Mouse (Mus musculus) kidney, adult 2 months (tissue): ENCODE results near the gene Zfand2b. TPM values are rescaled to one million over a fixed set of nuclear protein-coding genes. Genes with fewer than 3 reads are reported as not detected.

Experiments
- DNase-seq: peaks from one replicate; pipeline ENCODE4 v3.0.0; 2021
- H3K27ac ChIP-seq: fragments of 200-500 bp; 2 replicates; pipeline ENCODE4 v1.5.1; 2012; ENCODE audit warnings: low read depth, low read length, control low read depth, inconsistent platforms; ENCODE audit not compliant: insufficient read depth
- H3K27me3 ChIP-seq: fragments of 200-500 bp; replicated peaks from 2 replicates; pipeline ENCODE4 v1.6.1; 2012; ENCODE audit warnings: mild to moderate bottlenecking, moderate library complexity, low read length, inconsistent platforms; ENCODE audit not compliant: control insufficient read depth, insufficient read depth
- H3K36me3 ChIP-seq: fragments of 200-500 bp; 2 replicates; pipeline ENCODE4 v1.6.1; 2012; ENCODE audit warnings: mild to moderate bottlenecking, moderate library complexity, low read length, inconsistent platforms; ENCODE audit not compliant: control insufficient read depth, insufficient read depth
- H3K4me1 ChIP-seq: fragments of 200-500 bp; 2 replicates; pipeline ENCODE4 v1.6.1; 2011; ENCODE audit warnings: low read length; ENCODE audit not compliant: control insufficient read depth, insufficient read depth
- H3K4me3 ChIP-seq: fragments of 200-500 bp; 2 replicates; pipeline ENCODE4 v1.5.1; 2011; ENCODE audit warnings: mild to moderate bottlenecking, low read depth, low read length, control low read depth; ENCODE audit not compliant: insufficient read depth
- CTCF ChIP-seq: fragments of 200-500 bp; conservative IDR thresholded peaks from 2 replicates; pipeline ENCODE4 v1.5.1; 2011; ENCODE audit warnings: low read depth, mild to moderate bottlenecking, control low read depth, low read length, moderate library complexity, mixed read lengths; ENCODE audit not compliant: insufficient read depth, insufficient read length
- POLR2A ChIP-seq: fragments of 200-500 bp; IDR thresholded peaks from one replicate; pipeline ENCODE4 v1.6.1; 2011; ENCODE audit warnings: low read depth, low read length, control low read depth
- WGBS: fragments of 180-500 bp; shearing (Covaris S2); methylation state at CpG from one replicate; pipeline ENCODE4 v1.1.7; 2018; 5-methylcytosine and 5-hydroxymethylcytosine counted together
- polyA plus RNA-seq: library from polyadenylated mRNA; depleted of rRNA; stranded (reverse); fragments of >200 nt; gene quantifications from 2 replicates; pipeline ENCODE4 v1.2.3, GENCODE M21; 2012

The Zfand2b gene
- polyA plus RNA-seq, 1 experiment = 61.6 TPM

DNA sequence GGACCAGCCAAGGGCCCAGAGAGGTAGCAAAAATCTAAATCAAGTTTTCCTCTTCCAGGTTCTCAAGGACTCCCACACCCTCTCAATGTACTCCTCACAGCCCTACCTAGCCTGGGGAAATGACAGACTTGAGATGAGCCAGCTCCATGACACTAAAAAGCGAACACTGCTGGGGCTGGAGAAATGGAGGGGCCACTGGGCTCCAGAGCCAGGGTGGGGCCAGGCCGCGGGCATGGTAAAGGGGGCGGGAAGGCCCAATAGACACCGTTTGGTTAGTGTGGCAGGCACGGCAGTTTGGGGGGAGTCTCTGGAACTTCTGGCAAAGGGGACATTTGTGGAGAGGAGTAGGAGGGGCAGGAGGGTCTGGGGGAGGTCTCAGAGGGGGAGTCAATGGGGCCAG, 32.2 kb upstream of the Zfand2b start:
- Histone ChIP-seq H3K27ac (no peak overlapping the region), H3K4me3 (no peak overlapping the region), H3K4me1 (peaks cover 11% of the 10 kb centered on the region), H3K27me3 (no peaks in the 10 kb centered on the region), H3K36me3 (peaks cover 6% of the 10 kb centered on the region)
- no peak for DNase-seq
- TF ChIP-seq POLR2A (no peak), CTCF (no peak)
- WGBS = 86% methylated on average over 6 of the region's 6 CpGs

DNA sequence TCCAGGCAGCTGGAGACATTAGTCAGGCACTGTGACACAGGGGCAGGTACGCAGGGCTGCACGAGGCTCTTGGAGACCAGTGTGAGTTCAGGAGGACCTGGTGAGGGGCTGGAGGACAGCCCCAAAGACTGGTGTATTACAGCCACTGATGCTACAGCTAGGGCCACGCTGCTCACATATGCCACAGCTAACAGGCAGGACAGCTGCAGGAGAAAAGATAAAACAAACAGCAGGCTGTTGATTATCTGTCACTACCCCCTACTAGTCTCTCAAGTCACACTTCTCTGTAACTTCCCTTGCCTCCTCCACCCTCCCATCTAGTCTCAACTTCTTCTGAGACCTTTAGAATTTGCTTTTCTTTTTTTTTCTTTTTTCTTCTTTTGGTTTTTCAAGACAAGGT, 31.7 kb upstream of the Zfand2b start:
- DNase-seq = no peak
- TF ChIP-seq CTCF (no peak), POLR2A (no peak)
- WGBS = 74% methylated on average over 3 of the region's 3 CpGs

DNA sequence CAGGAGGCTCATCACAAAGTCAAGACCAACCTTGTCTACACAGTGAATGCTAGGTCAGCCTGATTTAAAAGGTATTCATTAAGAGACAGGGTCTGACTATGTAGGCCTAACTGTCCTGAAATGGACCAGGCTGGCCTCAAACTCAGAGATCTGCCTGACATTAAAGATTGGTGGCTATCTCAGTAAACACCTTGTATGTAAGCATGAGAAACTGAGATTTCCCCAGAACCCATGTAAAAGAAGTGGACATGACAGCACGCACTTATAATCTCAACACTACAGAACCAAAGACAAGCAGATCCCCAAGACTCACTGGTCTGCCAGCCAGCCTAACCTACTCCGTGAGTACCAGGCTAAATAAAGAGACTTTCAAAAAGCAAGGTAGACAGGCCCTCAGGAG, 30.0 kb upstream of the Zfand2b start:
- no peak overlapping the region for H3K4me3 ChIP-seq
- no peak overlapping the region for H3K27ac ChIP-seq
- no peak for DNase-seq
- peaks cover 11% of the 10 kb centered on the region for H3K4me1 ChIP-seq
- WGBS = 93% methylated on average over 2 of the region's 2 CpGs
- TF ChIP-seq POLR2A (no peak), CTCF (no peak)
- H3K36me3 ChIP-seq = peaks cover 6% of the 10 kb centered on the region
- H3K27me3 ChIP-seq = no peaks in the 10 kb centered on the region

More for the DNA sequence above, 31.7 kb upstream of the Zfand2b start:
- H3K27me3 ChIP-seq = no peaks in the 10 kb centered on the region
- no peak overlapping the region for H3K27ac ChIP-seq
- peaks cover 11% of the 10 kb centered on the region for H3K4me1 ChIP-seq
- peaks cover 6% of the 10 kb centered on the region for H3K36me3 ChIP-seq
- no peak overlapping the region for H3K4me3 ChIP-seq

DNA sequence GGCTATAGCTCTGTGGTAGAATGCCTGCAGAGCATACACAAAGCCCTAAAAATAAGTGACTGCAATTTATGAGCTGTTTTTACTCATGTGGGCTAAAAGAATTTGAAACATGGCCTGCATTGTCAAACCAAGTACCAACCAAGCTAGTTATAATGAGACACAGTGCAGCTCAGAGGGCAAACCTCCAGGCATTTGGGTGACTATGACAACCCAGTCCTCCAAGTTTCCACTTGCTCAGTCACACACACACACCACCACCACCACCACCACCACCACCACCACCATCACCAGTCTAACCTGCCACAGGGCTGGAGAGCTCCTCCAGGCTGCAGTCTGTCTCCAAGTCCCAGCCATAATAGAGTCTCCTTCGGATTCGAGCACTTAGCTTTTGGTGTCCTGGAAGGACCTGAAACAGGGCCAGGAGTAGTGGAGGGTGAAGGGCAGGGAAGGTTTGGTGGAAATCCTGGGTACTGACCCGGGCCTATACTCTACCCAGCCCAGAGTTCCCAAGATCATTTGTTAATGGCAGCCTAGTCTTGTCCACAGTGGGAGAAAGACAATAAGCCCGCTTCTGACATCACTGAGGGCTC, 27.8 kb upstream of the Zfand2b start:
- peaks cover 6% of the 10 kb centered on the region for H3K36me3 ChIP-seq
- H3K4me3 ChIP-seq = peak overlapping the region; percentile 89
- 12% methylated on average over 4 of the region's 4 CpGs for WGBS
- peaks cover 3% of the 10 kb centered on the region; the same call in 1 of the 2 replicates for H3K4me1 ChIP-seq
- peak; percentile 68 for DNase-seq
- no peak for TF ChIP-seq CTCF
- no peak for TF ChIP-seq POLR2A
- H3K27ac ChIP-seq = peak overlapping the region; percentile 100
- no peaks in the 10 kb centered on the region for H3K27me3 ChIP-seq

DNA sequence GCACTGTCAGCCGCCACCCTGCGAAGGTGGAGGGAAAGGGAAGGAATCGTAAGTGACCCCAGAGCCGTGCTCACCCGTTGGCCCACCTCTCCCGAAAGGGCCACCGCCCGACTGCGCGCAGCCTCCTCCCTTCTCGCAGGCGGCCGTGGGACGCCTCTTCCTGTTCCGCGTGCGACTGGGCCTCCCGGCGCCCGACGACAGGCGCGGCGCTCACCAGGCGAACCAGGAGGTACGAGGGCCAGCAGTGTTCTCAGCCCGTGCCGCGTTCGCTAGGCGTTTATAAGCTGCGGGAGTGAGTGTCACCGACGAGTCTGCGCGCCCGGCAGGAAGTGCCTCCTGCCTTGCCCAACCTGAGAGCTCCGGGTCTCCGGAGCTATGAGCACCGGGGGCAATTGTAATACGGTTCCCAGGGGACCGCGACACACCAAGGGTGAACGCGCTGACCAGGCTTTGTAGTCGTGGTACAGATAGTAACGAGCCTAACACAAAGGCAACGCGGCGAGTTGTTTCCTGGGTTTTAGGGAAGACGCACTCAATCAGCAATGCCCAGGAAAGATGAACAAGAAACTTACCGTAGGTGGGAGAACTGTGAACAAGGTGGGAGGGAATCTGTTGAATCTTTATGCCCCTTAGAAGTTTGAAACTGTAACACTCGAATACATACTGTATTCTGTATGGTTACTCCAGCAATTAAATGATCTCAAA, 26.8 kb upstream of the Zfand2b start:
- Histone ChIP-seq H3K27me3 (no peaks in the 10 kb centered on the region), H3K36me3 (peaks cover 4% of the 10 kb centered on the region), H3K27ac (peak overlapping the region; percentile 100), H3K4me1 (peaks cover 3% of the 10 kb centered on the region; the same call in 1 of the 2 replicates), H3K4me3 (peak overlapping the region; percentile 89)
- under 1% methylated on average over 53 of the region's 53 CpGs for WGBS
- DNase-seq = peak; percentile 79
- no peak for TF ChIP-seq POLR2A
- TF ChIP-seq CTCF = no peak

DNA sequence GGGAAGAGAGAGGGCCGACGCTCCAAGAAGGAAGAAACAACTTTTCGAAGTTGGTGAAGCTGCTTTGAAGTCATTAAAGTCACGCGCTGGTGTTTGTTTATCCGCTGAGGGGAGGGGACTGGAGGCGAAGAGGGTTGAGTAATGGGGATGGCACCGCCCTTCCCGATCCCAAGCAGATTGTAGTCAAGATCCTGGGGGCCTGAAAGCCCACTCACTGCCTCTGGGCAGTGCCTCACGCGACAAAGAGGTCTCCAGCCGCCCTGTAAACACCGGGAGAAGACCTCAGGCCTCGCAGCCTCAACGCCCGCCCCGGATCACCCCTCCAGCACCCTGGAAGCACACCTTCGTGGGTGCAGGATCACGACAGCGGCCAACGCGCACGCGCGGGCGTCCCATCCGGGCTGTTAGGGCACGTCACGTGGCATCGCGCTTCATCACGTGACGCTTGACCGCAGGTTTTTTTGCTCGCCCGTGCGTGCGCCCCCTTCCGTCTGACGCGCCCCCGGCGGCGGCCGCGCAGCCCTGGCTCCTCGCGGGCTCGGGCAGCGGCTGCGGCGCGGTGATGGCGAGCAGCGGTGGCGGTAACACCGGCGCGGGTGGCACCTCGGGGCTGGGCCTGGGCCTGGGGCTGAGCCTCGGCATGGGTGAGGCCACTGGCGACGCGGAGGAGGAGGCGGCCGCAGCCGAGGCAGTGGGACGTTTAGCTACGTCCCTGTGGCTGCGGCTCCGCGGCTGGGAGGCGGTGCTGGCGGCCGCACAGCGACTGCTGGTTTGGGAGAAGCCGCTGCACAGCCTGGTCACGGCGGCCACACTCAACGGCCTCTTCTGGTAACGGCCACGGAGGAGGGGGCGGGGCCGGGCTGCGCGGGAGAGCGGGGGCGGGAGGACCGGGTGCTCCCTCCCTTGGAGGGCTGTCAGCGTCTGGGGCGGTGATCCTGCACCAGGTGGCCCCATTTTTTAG, 25.9 kb upstream of the Zfand2b start, which contains the start of the genes Cnppd1 and Retreg2:
Cnppd1 (minus strand) TSS at position 411 of the 961 bp plus-strand sequence.
Retreg2 (plus strand) TSS at position 478 of the 961 bp plus-strand sequence.
- peak within 1 kb of the TSS; percentile 100 for H3K27ac ChIP-seq
- peak within 1 kb of the TSS; percentile 89 for H3K4me3 ChIP-seq
- no peaks in the 10 kb centered on the region for H3K27me3 ChIP-seq
- H3K4me1 ChIP-seq = peaks cover 5% of the 10 kb centered on the region; the same call in 1 of the 2 replicates
- WGBS = under 1% methylated on average over 91 of the region's 91 CpGs
- TF ChIP-seq POLR2A = peak; percentile 93
- peak; percentile 54 for TF ChIP-seq CTCF
- H3K36me3 ChIP-seq = peaks cover 2% of the 10 kb centered on the region; the same call in 1 of the 2 replicates
- DNase-seq = peak; percentile 98
